Mouse (Mus musculus): ENCODE measurements around the gene Dlg2. TPM values are rescaled to one million over a fixed set of nuclear protein-coding genes. Genes with fewer than 3 reads are reported as not detected.

The Dlg2 gene
- polyA plus RNA-seq, 1 experiment from 2014 or later = 0.87 TPM

- H3K27ac ChIP-seq = no peak overlapping the region
- H3K4me1 ChIP-seq (replicated peaks; ENCODE audit: insufficient read depth, low read length) = no peaks in the 10 kb centered on the region
- H3K27me3 ChIP-seq (ENCODE audit: insufficient read depth, low read length) = no peaks in the 10 kb centered on the region
- H3K36me3 ChIP-seq (ENCODE audit: insufficient read depth, low read length) = no peaks in the 10 kb centered on the region
- no peak overlapping the region for H3K4me2 ChIP-seq (ENCODE audit: low read length)
- ATAC-seq (replicated peaks; ENCODE audit: low FRiP score, low read depth) = no peak
- no peak for TF ChIP-seq CTCF (IDR thresholded peaks at IDR 0.05; ENCODE audit: low read depth)
- no peak for DNase-seq (ENCODE audit: low spot score)
- H3K9me3 ChIP-seq (replicated peaks; ENCODE audit: low read length) = no peaks in the 10 kb centered on the region
- no peak overlapping the region for H3K4me3 ChIP-seq (replicated peaks; ENCODE audit: low read depth, low read length)
- whole genome bisulfite sequencing = 90% methylated on average over 5 of the region's 5 CpGs
- no peak overlapping the region for H3K9ac ChIP-seq (ENCODE audit: low read depth, low read length)
These were observed 464.3 kb downstream of the Dlg2 start for GRCm38 (mm10) chr7:90940726-90941125.

GRCm38 (mm10) chr7:90947073-90947472 lies 470.6 kb downstream of the Dlg2 start:
- Histone ChIP-seq H3K36me3 (ENCODE audit: insufficient read depth, low read length) (no peaks in the 10 kb centered on the region), H3K4me1 (replicated peaks; ENCODE audit: insufficient read depth, low read length) (no peaks in the 10 kb centered on the region), H3K27me3 (ENCODE audit: insufficient read depth, low read length) (no peaks in the 10 kb centered on the region), H3K9me3 (replicated peaks; ENCODE audit: low read length) (no peaks in the 10 kb centered on the region), H3K4me3 (replicated peaks; ENCODE audit: low read depth, low read length) (no peak overlapping the region), H3K27ac (no peak overlapping the region), H3K4me2 (ENCODE audit: low read length) (no peak overlapping the region), H3K9ac (ENCODE audit: low read depth, low read length) (no peak overlapping the region)
- no peak for ATAC-seq (replicated peaks; ENCODE audit: low FRiP score, low read depth)
- TF ChIP-seq CTCF (IDR thresholded peaks at IDR 0.05; ENCODE audit: low read depth) = no peak
- no peak for DNase-seq (ENCODE audit: low spot score)
- 73% methylated on average over 8 of the region's 8 CpGs for WGBS

- Histone ChIP-seq H3K9ac (ENCODE audit: low read depth, low read length) (no peak overlapping the region), H3K4me2 (ENCODE audit: low read length) (no peak overlapping the region), H3K9me3 (replicated peaks; ENCODE audit: low read length) (no peaks in the 10 kb centered on the region), H3K36me3 (ENCODE audit: insufficient read depth, low read length) (no peaks in the 10 kb centered on the region), H3K27ac (no peak overlapping the region), H3K27me3 (ENCODE audit: insufficient read depth, low read length) (no peaks in the 10 kb centered on the region), H3K4me1 (replicated peaks; ENCODE audit: insufficient read depth, low read length) (no peaks in the 10 kb centered on the region), H3K4me3 (replicated peaks; ENCODE audit: low read depth, low read length) (no peak overlapping the region)
- DNase-seq (ENCODE audit: low spot score) (no peak), ATAC-seq (replicated peaks; ENCODE audit: low FRiP score, low read depth) (no peak)
- WGBS = 89% methylated on average over 5 of the region's 5 CpGs
- no peak for TF ChIP-seq CTCF (IDR thresholded peaks at IDR 0.05; ENCODE audit: low read depth)
These were observed 472.7 kb downstream of the Dlg2 start for GRCm38 (mm10) chr7:90949212-90949611.

GRCm38 (mm10) chr7:90977241-90977640 lies 500.8 kb downstream of the Dlg2 start:
- no peak overlapping the region for H3K4me3 ChIP-seq (replicated peaks; ENCODE audit: low read depth, low read length)
- H3K36me3 ChIP-seq (ENCODE audit: insufficient read depth, low read length) = no peaks in the 10 kb centered on the region
- no peak for DNase-seq (ENCODE audit: low spot score)
- H3K9me3 ChIP-seq (replicated peaks; ENCODE audit: low read length) = no peaks in the 10 kb centered on the region
- no peaks in the 10 kb centered on the region for H3K4me1 ChIP-seq (replicated peaks; ENCODE audit: insufficient read depth, low read length)
- no peaks in the 10 kb centered on the region for H3K27me3 ChIP-seq (ENCODE audit: insufficient read depth, low read length)
- ATAC-seq (replicated peaks; ENCODE audit: low FRiP score, low read depth) = no peak
- H3K9ac ChIP-seq (ENCODE audit: low read depth, low read length) = no peak overlapping the region
- H3K4me2 ChIP-seq (ENCODE audit: low read length) = no peak overlapping the region
- no peak overlapping the region for H3K27ac ChIP-seq
- no peak for TF ChIP-seq CTCF (IDR thresholded peaks at IDR 0.05; ENCODE audit: low read depth)

- Histone ChIP-seq H3K27ac (no peak overlapping the region), H3K4me2 (ENCODE audit: low read length) (no peak overlapping the region), H3K4me3 (replicated peaks; ENCODE audit: low read depth, low read length) (no peak overlapping the region), H3K27me3 (ENCODE audit: insufficient read depth, low read length) (no peaks in the 10 kb centered on the region), H3K4me1 (replicated peaks; ENCODE audit: insufficient read depth, low read length) (no peaks in the 10 kb centered on the region), H3K9ac (ENCODE audit: low read depth, low read length) (no peak overlapping the region), H3K9me3 (replicated peaks; ENCODE audit: low read length) (no peaks in the 10 kb centered on the region), H3K36me3 (ENCODE audit: insufficient read depth, low read length) (no peaks in the 10 kb centered on the region)
- DNase-seq (ENCODE audit: low spot score) (no peak), ATAC-seq (replicated peaks; ENCODE audit: low FRiP score, low read depth) (no peak)
- TF ChIP-seq CTCF (IDR thresholded peaks at IDR 0.05; ENCODE audit: low read depth) = no peak
These were observed 505.6 kb downstream of the Dlg2 start for GRCm38 (mm10) chr7:90982069-90982468.

GRCm38 (mm10) chr7:91010655-91011054 lies 534.2 kb downstream of the Dlg2 start:
- Histone ChIP-seq H3K27me3 (ENCODE audit: insufficient read depth, low read length) (no peaks in the 10 kb centered on the region), H3K36me3 (ENCODE audit: insufficient read depth, low read length) (no peaks in the 10 kb centered on the region), H3K27ac (no peak overlapping the region), H3K4me3 (replicated peaks; ENCODE audit: low read depth, low read length) (no peak overlapping the region), H3K4me1 (replicated peaks; ENCODE audit: insufficient read depth, low read length) (no peaks in the 10 kb centered on the region), H3K9me3 (replicated peaks; ENCODE audit: low read length) (no peaks in the 10 kb centered on the region), H3K9ac (ENCODE audit: low read depth, low read length) (no peak overlapping the region), H3K4me2 (ENCODE audit: low read length) (no peak overlapping the region)
- WGBS = 72% methylated on average over 2 of the region's 2 CpGs
- no peak for TF ChIP-seq CTCF (IDR thresholded peaks at IDR 0.05; ENCODE audit: low read depth)
- DNase-seq (ENCODE audit: low spot score) (no peak), ATAC-seq (replicated peaks; ENCODE audit: low FRiP score, low read depth) (no peak)

- H3K4me2 ChIP-seq (ENCODE audit: low read length) = no peak overlapping the region
- no peaks in the 10 kb centered on the region for H3K4me1 ChIP-seq (replicated peaks; ENCODE audit: insufficient read depth, low read length)
- no peak overlapping the region for H3K27ac ChIP-seq
- no peak overlapping the region for H3K9ac ChIP-seq (ENCODE audit: low read depth, low read length)
- ATAC-seq (replicated peaks; ENCODE audit: low FRiP score, low read depth) (no peak), DNase-seq (ENCODE audit: low spot score) (peak; percentile 1)
- no peak for TF ChIP-seq CTCF (IDR thresholded peaks at IDR 0.05; ENCODE audit: low read depth)
- no peaks in the 10 kb centered on the region for H3K9me3 ChIP-seq (replicated peaks; ENCODE audit: low read length)
- H3K4me3 ChIP-seq (replicated peaks; ENCODE audit: low read depth, low read length) = no peak overlapping the region
- WGBS = 83% methylated on average over 4 of the region's 4 CpGs
- no peaks in the 10 kb centered on the region for H3K27me3 ChIP-seq (ENCODE audit: insufficient read depth, low read length)
- H3K36me3 ChIP-seq (ENCODE audit: insufficient read depth, low read length) = no peaks in the 10 kb centered on the region
These were observed 568.7 kb downstream of the Dlg2 start for GRCm38 (mm10) chr7:91044998-91045741.
